Mouse (Mus musculus) adrenal gland, postnatal 10 days (tissue): ENCODE results near the gene Bmp10. TPM values are rescaled to one million over a fixed set of nuclear protein-coding genes. Genes with fewer than 3 reads are reported as not detected.
A peak's percentile ranks its signal among the peaks of the same experiment; 100 is the strongest.

Experiments used
- DNase-seq: peaks from one replicate; pipeline ENCODE4 v3.0.0; 2021; ENCODE audit warnings: mixed read lengths
- long read RNA-seq, 2 experiments: library from polyadenylated mRNA; stranded (forward); transcript quantifications; one replicate each; pipeline ENCODE4 v2.0.0; 2021
- total RNA-seq, 2 experiments: library from RNA; stranded (reverse); gene quantifications; 2 replicates each; pipeline ENCODE4 v1.2.3; 2021

The Bmp10 gene
- 1 to 10 TPM in 1 of 2 experiments, under 1 TPM in 1; 0.45 to 1.8 TPM for total RNA-seq
- long read RNA-seq, experiment 1 = 0 reads
- long read RNA-seq, experiment 2 = 0 reads

DNA sequence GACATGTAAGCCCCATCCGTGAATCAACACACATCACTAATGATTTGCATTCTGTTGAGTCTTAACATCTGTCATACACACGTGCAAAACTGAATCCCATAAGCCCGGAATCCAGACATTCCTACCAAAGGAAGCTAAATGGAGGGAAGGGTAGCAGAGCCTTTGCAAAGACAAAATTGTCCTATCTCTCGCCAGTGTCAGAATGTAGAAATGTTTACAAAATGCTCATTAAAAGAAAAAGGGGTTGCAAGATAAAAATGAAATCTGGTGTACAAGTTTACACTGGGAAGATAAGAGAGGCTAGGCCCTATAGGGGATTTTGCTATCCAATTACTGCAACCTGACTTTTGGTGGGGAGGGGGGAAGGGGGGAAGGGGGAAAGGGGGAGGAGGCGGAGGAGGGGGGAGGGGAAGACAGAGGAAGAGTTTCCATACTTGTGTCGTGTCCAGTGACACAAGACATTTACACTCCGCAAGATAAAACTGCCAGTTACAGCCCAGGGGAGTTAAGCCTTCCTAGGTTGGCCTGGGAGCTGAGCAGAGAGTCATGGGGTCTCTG, at the start of gene Bmp10:
TSS of gene Bmp10 (plus strand) at position 508 of the 558 bp plus-strand sequence.
- DNase-seq = no peak

DNA sequence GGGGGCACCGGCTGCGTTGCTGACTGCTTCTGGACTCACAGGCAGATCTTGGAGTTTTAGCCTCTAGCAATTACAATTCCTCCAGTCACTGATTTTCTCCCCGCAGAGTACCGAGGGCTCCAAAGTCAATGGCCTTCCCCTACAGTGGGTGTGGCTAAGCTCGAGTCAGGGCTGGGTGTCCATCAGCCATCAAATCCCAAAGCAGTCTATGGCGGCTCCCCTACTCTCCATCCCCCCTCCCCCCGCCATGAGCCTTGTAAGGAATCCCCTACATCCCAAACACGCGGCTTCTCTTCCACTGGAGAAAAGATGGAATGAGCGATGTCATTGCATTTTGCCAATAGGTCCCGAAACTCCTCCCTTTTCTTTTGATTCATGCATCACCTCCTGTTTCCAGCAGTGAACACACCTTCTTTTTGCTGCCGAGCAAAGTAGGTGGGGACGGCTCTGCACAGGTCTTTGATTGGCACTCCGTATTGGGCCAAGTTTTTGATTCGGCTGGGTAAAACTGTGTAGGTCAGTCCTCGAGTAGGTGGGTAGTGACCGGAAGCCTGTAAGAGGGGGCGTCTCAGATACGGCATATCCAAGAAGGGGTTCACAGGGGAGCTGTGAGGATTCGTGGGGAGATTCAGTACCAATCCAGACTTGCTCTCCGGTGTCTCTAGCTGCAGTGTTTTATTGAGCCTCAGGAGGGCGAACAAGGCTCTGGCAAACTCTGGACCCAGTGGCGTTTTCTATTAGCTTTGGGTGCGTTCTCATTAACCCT, 44.7 kb upstream of the Bmp10 start:
- peak; percentile 56 for DNase-seq

DNA sequence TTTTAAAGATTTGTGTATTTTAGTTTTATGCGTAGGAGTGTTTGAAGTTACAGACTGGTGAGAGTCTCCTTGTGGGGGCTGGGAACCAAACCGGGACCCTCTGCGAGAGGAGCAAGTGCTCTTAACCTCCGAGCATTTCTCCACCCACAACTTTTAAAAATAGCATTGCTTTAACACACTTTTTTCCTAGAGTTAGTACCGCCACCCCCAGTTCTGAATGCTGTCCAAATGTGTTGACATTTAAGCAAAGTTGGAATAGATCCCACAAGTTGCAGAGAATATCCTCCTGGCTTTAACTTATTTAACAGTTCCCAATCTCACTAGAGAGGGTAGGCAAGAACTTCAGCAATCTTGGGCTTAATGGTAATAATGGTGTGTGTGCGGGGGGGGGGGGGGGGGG, 44.0 kb upstream of the Bmp10 start:
- DNase-seq = peak; percentile 29

DNA sequence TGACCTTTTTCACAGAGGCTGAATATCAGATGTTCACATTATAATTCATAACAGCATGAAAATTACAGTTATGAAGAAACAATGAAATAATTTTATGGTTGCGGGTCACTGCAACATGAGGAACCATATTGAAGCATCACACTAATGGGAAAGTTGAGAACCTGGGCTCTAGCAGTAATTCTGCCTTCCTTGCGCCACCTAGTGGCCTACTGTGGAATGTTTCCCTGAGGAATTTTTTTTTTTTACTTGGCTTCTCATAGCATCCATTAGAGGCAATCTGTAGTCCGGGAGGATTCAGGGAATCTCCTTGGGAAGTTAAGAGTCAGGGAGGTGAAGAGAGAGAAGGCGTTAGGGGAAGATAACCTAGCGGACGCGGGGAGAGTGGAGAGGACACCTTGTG, 42.6 kb upstream of the Bmp10 start:
- DNase-seq = peak; percentile 77

DNA sequence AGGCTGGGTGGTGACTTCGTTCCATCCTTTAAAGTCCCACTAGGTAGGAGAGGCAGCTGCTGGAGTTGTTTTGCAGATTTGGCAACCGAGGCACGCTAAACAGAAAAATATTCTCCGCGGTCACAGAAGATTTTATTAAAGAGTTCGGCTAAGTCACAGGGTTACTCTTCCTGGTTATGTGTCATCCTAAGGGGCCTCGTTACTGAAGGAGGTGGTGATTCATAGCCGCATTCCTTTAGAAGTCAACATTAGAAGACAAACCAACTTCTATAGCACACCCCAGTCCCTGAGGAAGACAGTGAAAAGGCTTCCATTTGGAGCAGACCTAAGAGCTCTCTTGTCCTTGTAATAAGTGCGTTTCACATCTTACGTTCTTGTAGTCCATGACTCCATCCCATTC, 42.1 kb upstream of the Bmp10 start:
- DNase-seq = no peak

DNA sequence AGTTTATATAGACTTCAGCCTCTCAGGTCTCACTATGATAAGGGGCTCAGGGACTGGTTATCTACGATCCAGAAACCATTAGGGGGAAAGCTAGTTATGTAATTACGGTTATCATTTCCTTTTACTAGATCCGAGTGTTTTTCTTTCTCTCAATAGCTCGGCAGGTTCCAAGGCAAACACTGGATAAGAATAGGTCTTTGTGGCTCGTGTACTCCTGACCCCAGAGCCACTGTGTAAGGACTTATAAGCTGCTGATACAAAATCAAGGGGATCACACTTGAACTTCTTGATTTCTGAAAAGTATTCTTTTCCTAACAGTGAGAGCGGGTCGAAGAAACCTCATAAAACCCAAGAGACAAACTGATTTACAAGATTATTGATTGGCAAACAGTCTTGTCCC, 39.9 kb upstream of the Bmp10 start, which contains the start of gene Gkn3:
TSS of gene Gkn3 (minus strand) at position 59 of the 400 bp plus-strand sequence.
- no peak for DNase-seq

DNA sequence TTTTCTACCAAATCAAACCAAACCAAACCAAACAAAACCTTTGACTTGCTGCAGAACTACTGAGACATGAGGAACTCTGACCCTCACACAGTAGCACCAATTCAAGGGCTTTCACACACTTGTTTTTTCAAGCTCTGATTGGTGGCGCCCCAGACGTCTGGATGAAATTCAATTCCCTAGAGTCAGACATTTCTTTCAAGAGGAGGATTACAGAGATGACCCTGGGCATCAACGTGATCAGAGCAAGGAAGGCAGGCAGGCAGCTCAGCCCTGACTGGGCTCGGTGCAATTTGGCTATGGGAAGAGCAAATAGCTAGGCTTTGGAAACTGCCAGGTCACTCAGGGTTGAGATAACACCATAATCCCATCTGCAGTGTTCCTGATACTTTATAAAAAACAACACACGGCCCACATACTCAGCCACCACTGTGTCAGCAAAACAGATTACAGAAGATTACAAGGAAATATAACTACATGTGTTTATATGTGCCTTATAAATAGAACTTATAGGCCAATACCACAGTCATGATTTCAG, 39.3 kb upstream of the Bmp10 start:
- no peak for DNase-seq

DNA sequence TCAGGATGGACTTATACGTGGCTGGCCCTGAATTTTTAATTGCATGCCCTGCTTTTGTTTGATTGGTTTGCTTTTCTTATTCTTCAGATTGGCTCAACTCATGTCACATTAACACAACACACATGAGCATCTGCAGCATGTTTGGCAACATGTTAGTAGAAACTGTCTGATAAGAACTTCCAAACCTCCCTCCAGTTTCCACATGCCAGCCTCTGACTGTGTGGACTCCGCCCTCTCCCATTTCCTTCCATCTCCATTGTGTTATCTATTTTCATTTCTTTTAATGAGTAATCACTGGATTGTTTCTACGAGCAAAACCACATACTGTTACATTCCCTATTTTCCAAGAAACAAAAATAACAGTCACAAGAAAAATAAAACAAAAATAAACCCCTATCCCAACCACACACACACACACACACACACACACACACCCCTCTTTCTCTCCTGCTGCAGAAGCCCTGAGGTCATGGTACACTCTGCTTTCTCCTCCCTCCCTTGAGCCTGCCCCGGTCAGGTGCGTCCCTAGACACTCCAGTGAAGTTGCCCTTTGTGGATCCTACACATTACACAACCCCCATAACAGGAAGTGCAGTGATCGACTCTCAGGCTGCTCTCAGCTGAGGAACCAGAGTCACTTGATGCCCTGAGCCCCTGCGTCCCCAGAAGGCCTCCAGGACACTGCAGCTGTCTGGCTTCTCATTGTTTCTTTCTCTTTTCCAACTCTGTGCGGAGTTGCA, 35.2 kb upstream of the Bmp10 start:
- no peak for DNase-seq

DNA sequence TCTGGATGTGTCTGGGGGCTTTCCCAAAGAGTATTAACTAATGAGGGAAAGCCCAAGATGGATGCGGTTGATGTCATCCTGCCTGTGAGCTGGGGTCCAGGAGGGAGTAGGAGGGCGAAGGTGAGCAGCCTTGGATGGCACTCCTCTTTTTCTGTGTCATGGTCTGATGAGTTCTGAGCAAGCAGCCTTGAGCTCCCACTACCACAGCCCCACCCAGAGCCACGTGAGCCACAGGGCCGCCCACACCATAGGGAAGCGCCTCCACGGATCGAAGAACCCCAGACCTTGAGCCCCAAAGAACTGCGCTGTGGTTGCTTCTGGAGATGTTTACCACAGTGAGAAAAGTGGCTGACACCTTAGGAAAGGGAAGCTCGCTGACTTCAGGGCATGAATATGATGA, 34.0 kb upstream of the Bmp10 start:
- no peak for DNase-seq

DNA sequence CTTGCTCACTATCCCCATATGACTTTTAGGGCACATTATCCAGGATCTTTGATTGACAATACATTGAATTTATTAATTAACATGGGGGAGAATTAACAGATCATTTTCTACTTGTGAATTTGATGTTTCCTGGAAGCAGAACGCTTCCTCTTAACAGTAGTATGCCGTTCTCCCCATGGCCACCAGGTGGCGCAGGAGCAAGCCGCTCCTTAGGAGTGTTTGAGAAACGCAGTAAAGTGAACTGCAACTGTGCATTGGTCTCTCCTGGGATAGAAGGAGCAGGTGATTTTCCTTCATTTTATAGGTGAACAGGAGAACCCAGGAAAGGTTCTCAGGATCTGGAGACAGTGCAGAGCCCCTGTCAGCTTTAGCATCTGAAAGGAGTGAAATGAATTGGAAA, 29.7 kb upstream of the Bmp10 start:
- peak; percentile 87 for DNase-seq

DNA sequence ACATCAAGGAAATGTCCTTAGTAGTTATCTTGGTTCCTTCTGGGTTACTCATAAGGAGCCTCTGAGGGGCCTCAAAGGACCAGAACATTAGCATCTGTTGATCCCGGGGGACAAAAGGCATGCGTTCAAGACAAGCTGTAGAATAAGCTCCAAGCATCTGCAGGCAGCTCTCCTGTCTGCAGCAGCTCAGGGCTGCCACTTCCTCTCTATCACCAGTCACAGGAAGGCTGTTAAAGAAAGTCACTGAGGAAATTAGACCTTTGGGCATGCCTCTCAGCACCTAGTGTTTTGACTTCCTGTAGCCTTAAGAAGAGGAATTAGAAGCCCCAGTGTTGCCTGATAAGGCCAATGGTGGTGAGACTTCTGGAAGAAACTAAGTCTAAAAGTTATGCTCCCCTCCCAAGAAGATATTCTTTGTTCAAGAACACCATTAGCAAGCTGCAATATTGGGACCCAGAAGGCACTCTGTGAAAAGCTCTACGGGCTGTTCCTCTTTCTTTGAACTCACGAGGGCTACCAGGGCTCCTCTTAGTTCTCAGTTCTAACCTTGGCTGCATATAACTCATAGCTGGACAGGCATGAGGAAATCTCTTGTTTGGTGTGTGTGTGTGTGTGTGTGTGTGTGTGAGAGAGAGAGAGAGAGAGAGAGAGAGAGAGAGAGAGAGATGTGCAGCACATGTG, 28.8 kb upstream of the Bmp10 start:
- no peak for DNase-seq

DNA sequence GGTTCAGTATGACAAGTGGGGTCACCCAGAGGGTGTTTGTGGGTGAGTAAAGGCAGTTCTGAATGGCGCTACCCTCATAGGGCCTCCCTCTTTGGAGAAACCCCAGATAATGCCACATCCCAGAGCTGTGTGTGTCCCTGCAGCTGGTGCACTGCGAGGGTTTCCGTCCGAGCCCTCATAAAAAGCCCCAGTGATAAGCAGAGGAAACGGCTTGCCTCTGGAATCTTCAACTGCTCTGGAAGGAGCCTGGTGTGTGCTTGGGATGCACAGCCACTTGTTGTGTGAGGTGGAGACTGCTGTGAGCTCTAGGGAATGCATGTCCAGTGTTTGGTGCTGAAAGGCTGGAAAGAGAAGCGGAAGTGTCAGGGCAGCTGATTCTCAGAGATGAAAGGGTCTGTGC, 27.3 kb upstream of the Bmp10 start:
- DNase-seq = no peak

DNA sequence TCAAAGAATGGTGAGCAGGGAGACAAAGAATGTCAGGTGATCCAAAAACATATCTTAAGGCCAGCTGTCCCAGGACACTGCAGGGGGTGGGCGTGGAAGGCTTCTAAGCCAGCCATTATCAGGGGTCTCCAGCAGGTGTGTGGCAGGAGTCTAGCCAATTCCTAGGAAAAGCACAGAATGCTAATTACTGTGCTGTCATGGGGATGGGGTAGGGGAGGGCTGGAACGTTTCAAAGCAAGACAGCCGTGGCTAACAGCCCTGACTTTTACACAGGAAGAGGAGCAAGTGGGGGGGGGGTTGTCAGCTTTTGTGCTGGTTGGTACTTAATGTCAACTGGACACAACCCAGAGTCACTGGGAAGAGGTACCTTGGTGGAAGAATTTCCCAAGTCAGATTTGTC, 16.8 kb upstream of the Bmp10 start:
- no peak for DNase-seq

DNA sequence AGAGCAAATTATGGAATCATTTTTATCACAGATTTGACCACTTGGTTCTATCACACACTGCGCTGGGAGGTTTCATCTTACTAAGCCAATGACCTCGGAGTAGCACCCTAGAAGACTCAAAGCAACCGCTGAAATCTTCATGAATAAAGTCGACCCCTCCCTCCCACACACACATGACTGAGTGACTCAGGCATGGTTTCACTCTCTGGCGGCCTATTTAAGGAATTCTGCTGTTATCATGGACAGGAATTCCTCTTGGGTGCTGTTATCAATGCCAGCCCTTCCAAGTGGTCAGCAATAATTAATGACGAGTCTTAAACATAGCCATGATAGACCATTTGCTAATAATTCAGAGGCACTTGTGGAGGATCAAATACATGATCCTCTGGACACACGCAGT, 6.5 kb upstream of the Bmp10 start:
- DNase-seq = no peak

DNA sequence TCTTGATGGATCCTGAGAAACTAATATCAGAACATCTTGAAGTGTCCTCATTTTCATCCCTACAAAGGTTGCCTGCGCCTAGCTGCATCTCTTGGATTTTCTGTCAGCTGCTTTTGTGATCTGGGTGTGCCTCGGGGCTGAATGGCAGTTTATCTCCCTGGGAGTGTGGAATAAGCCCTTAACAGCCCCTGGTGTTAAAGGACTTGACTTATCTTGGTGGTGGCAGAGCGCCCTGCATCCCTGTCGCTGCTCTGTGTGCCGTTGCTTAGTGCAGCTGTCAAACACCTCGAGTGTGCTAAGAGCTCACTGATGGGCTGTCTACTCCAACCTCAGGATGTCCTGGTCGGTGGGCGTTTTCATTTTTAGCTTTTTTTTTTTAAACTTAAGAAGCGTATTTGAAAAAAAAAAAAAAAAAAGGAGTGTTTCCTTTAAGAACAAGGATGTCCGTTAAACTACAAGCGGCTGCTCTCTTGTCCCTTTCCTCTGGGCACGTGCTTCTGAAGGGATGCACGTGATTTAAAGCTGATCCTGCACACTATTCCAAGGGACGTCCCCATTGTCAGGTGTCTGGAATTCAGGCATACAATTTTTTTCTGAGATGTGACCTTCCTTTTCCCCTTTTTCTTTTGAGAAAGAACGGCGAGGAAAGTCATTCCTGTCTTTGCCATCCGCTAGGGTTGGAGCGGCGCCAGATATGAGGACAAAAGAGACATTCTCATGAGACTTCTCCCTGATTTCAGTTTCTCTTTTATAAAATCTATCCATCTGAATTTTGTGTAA, 4.6 kb upstream of the Bmp10 start:
- DNase-seq = peak; percentile 54

DNA sequence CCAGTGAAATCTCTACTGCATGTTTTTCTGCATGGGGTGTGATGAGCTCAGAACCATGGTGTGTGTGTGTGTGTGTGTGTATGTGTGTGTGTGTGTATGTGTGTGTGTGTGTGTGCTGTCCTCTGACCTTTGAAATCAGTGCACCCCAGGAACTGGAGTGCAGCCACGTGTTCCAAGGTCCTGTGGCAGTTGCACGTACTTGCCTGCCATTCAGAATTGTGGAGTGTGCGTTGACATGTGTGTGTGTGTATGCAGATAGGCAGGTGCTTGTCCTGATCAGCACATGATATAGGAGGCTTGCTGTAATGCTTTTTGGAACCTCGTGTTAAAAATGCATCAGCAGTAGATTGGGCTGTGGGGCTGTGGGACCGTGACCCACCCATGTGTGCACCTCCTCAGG, 1.8 kb upstream of the Bmp10 start:
- no peak for DNase-seq

DNA sequence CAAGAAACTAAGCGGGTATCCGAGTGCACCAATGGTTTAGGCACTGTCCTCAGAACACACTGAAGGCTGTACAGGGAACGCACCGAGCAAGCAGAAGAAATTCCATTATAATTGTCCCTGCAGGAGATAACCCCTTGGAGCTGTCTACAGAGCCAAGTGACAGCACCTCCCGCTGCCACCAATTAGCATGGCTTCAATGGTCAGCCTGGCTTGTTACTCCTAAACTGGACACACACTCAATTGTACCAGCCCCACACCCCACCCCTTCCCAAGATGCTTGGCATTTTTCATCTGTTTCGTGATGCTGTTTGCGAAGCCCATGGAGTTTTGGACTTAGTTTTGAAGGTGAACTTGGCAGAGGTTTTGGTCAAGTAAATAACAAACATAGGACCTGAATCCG, 1.2 kb upstream of the Bmp10 start:
- DNase-seq = no peak

DNA sequence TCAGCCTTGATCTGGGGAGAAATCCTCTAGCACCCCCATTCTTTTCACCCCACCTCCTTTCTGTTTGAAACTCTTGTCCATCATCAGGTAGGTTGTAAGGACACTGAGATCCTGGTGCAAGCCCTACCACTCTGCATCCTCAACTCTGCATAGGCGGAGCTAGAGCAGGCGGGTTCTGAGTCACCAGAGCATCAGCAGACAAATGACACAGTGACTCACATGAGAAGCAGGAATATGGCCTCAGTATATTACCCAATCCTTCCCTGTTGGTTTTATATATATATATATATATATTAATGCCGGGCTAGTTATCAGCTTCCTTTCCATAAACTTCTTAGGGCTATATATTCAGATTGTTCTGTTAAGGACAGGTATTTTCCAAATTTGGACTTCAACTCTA, 7.0 kb downstream of the Bmp10 start:
- no peak for DNase-seq

DNA sequence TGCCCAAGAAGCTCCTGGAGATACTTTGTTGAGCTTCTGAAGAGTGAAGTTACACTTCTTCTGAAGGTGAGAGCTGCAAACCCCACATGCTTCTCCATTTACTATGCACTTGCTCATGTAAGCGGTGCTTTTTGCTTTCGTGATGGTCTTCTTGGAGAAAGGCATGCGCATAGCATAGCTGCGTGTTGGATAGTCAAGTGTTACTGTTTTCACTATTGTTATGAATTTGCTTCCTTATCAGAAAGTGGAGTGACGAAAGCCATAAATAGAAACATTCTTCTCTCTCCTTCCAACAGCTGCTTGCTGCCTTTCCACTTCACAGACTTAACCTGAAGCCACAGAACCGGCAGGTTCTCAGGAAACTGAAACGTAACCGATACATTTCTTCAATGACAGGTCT, 8.0 kb downstream of the Bmp10 start:
- DNase-seq = no peak

DNA sequence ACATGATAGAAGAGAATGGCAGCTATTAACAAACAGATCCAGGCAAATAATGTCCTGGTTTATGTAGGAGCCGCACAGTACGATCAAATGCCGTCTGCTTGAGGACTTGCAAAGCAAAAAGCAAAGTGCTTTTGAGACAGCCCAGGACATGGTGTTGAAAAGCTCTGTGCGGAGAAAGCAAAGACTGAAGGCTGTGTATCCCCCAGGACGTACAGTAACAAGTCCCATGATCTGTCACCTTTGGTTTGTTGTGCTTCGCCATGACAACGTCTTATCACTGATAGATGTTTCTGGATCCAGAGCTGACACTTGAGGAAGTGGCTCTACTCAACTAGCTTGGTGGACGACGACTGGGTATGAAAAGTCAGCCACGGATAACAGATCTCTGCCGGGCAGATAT, 14.5 kb downstream of the Bmp10 start:
- no peak for DNase-seq

DNA sequence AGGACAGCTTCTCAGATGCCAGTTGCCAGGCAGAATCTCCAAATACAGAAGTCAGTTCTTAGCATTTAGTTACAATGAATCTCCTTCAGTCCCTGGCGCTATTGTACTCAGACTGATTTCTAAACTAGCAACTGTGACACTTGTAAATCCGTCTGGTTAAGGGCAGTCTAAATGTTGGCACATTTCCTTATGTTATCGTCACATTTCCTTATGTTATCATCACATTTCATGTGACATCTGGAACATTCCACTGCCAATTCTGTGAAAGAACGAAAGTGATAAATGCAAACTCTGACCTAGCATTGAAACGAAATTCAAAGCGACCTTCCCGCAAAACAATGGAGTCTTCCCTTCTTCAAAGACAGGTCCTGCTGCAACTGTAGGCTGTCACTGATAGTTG, 16.4 kb downstream of the Bmp10 start:
- no peak for DNase-seq

DNA sequence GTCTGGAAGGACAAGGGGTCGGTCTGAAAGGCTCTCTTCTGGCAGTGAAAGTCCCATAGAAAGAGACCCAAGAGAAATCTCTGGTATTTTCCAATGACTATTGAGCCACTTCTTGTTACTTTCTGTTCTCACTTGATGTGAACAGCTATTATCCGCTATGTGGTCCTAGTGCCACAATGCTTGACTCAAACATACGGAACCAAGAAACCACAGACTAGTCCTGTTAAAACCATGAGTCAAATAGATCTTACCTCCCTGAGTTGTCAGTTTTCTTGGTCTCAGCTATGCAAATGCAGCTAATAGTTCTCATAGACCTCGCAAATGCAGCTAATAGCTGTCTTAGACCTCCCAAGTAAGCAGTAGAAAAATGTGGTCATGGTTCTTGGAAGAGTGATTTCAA, 18.4 kb downstream of the Bmp10 start:
- no peak for DNase-seq
